Mouse (Mus musculus) bone marrow macrophage, adult 2 months (primary cell): ENCODE measurements around the gene Snx5. TPM values are rescaled to one million over a fixed set of nuclear protein-coding genes. Genes with fewer than 3 reads are reported as not detected.

ENCODE experiments used
- H3K27ac ChIP-seq: 2 replicates; pipeline ENCODE4 v1.5.1; 2012; ENCODE audit warnings: low read depth, low read length; ENCODE audit not compliant: insufficient read depth
- H3K4me1 ChIP-seq: 2 replicates; pipeline ENCODE4 v1.6.1; 2012; ENCODE audit warnings: low read length; ENCODE audit not compliant: control insufficient read depth, insufficient read depth
- H3K4me3 ChIP-seq: 2 replicates; pipeline ENCODE4 v1.5.1; 2012; ENCODE audit warnings: mild to moderate bottlenecking, low read length, moderate library complexity; ENCODE audit not compliant: insufficient read depth
- CTCF ChIP-seq: IDR thresholded peaks from 2 replicates; pipeline ENCODE4 v1.5.1; 2012; ENCODE audit warnings: low read depth, mild to moderate bottlenecking, low read length, moderate library complexity
- POLR2A ChIP-seq: IDR thresholded peaks from 2 replicates; pipeline ENCODE4 v1.6.1; 2012; ENCODE audit warnings: mild to moderate bottlenecking, low read depth, low read length, borderline replicate concordance
- polyA plus RNA-seq: library from polyadenylated mRNA; stranded (reverse); fragments of >200 nt; gene quantifications from 2 replicates; pipeline ENCODE4 v1.2.4, GENCODE M21; 2012; ENCODE audit not compliant: missing spikeins, insufficient read depth, insufficient read length

Snx5 gene
- 867 and 1,049 TPM in 2 replicates for polyA plus RNA-seq

DNA sequence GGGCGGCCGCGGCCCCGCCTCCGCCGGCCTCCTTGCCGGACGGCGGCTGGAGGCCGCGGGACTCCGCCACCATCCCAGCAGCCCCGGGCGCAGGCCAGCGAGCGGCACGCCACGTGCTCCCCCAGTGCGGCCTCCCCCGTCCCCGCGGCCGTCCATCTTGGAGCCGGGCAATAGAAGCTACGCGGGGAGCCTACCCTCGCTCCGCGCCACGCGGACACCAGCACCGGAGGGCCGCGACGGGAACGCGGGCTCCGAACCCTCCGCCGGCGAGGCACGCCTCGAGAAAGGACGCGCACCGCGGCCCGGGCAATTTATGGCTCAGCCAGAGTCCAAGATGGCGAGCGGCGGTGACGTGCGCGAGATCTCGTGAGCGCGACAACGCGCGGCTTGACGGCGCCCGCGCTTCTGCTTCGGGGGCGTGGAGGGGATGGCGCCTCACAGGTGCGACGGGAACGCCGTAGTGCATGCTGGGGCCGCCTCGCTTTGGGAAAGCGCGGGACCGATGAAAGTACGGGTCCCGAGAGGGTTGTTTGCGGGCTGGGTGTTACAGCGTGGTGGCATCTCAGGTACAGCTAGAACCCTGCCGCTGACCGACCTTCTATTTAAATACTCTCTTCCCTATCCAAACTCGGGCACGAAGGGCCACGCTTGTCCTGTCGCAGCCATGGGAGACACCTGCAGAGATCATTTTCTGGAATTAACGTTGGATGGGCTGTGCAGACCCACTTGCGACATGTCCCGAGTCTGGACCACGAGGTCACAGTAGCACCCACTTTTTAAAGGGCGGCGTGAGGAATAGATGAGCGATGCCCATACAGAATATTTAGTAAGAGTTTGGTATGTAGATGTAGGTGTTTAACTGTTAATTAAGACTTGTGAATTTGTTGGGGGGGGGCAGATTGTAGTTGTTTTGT is at the start of gene Snx5, which contains the start of gene Mgme1:
Snx5 (minus strand) TSS at position 400 of the 914 bp plus-strand sequence.
Mgme1 (plus strand) TSS at position 157 of the 914 bp plus-strand sequence.
- H3K4me1 ChIP-seq, result peaks cover 22% of the 10 kb centered on the region
- TF ChIP-seq CTCF (no peak), POLR2A (0 out of 2 replicates have a peak, but pooled peaks have one; percentile 55)
- H3K4me3 ChIP-seq, result peak within 1 kb of the TSS; percentile 87
- H3K27ac ChIP-seq, result peak within 1 kb of the TSS; percentile 94

DNA sequence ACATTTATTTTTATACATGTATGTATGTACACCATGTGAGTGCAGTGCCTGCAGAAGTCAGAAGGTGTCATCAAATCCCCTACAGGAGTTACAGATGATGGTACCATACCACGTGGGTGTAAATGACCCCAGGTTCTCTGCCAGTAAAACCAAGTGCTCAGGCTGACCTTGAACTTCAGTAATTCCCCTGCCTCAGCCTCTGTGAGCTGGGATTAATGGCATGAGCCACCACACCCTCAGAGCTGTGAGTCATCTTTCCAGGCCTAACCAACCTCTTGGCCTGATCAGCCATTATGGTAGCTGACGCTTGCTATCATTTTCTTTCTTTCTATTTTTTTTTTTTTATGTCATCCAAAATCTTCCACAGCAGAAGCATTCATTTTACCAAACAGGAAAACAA is 40.7 kb upstream of the Snx5 start:
- Histone ChIP-seq H3K4me1 (no peaks in the 10 kb centered on the region), H3K4me3 (no peak overlapping the region), H3K27ac (no peak overlapping the region)
- TF ChIP-seq POLR2A (no peak), CTCF (no peak)

DNA sequence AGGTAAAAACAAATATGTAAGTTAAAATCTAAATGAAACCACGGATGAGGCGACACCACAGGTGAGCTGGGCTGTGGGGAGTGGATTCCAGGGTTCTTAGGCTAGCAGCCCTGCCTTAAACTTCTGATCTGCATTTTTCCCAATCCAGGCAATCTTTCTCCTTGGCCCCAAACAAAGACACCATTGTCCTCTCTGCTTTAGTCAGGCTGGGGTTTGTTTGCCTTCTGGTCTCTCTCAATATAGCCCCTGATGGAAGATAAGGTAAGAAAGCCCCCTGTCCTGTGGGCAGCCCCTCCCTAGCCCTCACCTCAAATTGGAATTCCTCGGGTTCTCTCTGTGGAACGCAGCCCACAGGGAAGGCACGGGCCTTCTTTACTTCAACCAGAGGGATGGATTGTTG is 39.6 kb upstream of the Snx5 start:
- TF ChIP-seq POLR2A (no peak), CTCF (no peak)
- no peaks in the 10 kb centered on the region for H3K4me1 ChIP-seq
- no peak overlapping the region for H3K27ac ChIP-seq
- H3K4me3 ChIP-seq, result no peak overlapping the region

DNA sequence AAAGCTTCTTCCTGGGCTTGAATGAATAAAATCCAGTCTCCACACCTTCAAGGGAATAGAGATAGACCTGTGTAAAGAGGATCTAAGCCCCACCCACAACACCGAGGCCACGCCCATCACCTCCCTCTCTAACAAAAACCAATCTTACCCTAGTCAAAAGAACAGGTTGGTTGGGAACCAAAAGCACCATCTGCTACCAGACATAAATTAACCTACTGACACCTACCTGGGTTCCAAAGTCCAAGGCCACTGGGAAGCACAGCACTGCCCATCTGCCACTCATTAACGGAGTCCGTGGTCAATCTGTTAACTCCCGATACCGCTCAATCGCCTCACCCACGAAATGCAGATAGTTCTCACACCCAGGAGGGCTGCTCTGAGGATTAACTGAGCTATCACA is 37.9 kb upstream of the Snx5 start:
- TF ChIP-seq POLR2A (no peak), CTCF (no peak)

DNA sequence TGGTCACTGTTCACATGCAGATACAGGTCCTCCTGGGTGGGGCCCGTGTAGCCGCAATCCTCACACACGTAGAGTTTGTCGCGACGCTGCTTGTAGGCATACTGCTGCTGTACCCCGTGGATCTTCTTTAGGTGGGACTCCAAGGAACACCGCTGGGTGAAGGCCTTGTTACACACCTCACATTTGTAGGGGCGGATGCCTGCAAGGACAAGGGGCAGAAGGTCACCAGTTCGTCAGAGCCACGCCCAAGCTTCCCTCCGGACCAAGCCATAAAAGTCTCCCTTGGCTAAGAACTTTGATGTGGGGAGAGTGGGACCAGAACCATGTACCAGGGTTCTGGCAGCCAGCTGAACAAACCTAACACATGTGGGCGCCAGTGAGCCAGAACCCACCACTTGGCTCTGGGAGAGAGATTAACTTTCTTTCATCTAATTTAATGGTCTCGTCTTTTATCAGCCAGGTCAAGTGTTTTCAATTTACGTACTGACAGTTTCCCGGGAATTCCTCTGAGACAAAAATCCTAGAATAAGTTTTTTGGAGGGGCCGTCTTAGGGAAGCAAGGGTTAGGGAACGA is 35.1 kb upstream of the Snx5 start:
- TF ChIP-seq CTCF (no peak), POLR2A (no peak)
- no peak overlapping the region for H3K4me3 ChIP-seq
- H3K4me1 ChIP-seq, result peaks cover 9% of the 10 kb centered on the region
- no peak overlapping the region for H3K27ac ChIP-seq

More for the DNA sequence above, 37.9 kb upstream of the Snx5 start:
- H3K4me1 ChIP-seq, result no peaks in the 10 kb centered on the region
- H3K4me3 ChIP-seq, result no peak overlapping the region
- no peak overlapping the region for H3K27ac ChIP-seq

DNA sequence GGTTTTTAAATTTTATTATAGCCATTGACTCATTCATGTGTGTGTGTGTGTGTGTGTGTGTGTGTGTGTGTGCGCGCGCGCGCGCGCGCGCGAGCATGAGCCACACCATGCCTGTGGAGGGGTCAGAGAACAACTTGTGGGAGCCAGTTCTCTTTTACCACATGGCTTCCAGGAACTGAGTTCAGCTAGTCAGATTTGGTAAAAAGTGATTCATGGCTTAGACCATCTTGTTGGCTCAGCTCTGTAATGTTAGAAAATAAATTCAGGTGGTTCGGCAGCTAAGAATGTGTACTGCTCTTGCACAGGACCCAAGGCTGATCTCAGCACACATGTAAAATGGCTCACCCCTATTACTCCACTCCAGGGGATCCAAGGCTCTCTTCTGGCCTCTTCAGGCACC is 30.4 kb upstream of the Snx5 start:
- Histone ChIP-seq H3K4me3 (peak overlapping the region; percentile 39), H3K27ac (peak overlapping the region; percentile 88), H3K4me1 (peaks cover 24% of the 10 kb centered on the region)
- TF ChIP-seq POLR2A, result no peak
- TF ChIP-seq CTCF, result no peak

DNA sequence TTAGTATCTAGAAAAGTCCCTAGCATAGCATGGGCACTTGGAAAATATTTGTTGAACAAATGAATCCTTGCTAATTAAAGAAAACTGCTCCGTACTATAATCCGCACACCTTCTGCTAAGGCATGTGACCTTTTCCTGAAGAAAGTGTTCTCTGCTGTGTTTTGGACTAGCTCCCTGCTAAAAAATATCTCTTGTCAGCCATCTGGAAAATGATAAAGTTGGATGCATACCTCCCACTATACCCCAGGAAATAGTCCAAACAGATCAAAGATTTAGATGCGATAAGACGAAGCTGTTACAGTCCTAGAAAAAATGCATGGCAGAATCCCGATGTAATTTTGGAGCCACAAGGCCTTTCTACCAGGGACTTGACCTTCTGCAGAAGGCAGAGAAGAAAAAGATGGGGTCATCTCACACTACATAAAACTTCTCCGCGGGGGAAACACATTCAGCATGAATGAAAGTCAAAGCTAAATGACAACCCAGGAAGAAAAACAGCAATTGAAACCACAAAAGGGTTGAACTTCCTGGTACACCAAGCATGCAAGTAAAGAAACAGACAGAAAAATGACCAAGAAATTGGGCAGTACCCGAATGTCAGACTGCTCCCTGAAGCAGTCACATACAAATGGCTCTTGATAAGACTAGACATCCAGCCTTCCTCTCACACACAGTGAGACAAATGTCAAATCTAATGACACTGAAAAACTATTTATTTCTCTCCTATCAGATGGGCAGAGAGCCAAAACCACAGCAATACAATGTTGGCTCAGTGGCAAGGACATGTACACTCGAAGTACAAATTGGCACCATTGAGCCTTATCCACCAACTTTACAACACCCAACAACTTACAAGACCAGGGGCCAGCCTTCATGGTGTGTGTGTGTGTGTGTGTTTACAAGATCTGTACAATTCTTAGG is 29.3 kb upstream of the Snx5 start:
- peak overlapping the region; percentile 3 for H3K4me3 ChIP-seq
- TF ChIP-seq POLR2A (no peak), CTCF (no peak)
- H3K4me1 ChIP-seq, result peaks cover 26% of the 10 kb centered on the region
- peak overlapping the region; percentile 88 for H3K27ac ChIP-seq

DNA sequence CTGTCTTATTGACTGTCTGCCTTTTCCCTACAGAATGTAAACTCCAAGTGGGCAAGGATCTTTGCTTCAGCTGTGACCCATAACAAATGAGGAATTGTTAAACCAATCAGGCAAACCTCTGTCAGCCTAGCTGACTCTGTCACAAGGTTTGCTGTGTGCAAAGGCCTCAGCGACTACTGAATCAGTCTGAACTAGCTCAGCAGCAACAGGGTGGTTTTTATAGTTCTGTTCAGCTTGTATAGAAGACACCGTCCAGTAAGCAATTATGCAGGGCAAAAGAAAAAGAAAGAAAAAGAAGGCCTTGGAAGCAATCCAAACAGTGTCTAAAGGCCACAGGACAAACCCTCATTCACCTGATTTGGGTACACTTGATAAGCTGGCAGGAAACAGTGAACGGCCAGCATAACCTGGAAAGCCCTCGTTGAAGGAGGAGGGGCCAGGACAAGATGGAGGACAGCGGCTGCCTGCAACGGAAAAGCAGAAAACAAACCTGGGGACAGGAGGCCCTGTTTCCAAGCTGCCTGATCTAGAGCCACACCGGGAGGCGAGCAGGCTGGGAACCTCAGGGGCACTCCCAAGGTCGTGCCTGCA is 24.5 kb upstream of the Snx5 start:
- Histone ChIP-seq H3K4me3 (no peak overlapping the region), H3K27ac (peak overlapping the region; percentile 62), H3K4me1 (peaks cover 35% of the 10 kb centered on the region)
- TF ChIP-seq POLR2A (no peak), CTCF (no peak)
